Mouse (Mus musculus) megakaryocyte, embryonic 14.5 days (primary cell): ENCODE measurements around the gene Psrc1.

Source experiments
- FLI1 ChIP-seq: IDR thresholded peaks from 2 replicates; pipeline ENCODE4 v1.6.1; 2012; ENCODE audit warnings: low read length, inconsistent platforms, mixed read lengths
- GATA1 ChIP-seq: IDR thresholded peaks from 3 replicates; pipeline ENCODE4 v1.6.1; 2012; ENCODE audit warnings: mixed read lengths, low read length, inconsistent platforms, borderline replicate concordance

- TF ChIP-seq GATA1, result no peak
- TF ChIP-seq FLI1, result no peak
These were observed 26.2 kb downstream of the Psrc1 start for GRCm38 (mm10) chr3:108409656-108410358.
